Mouse (Mus musculus) heart, embryonic 14.5 days (tissue): ENCODE measurements around the gene Fam189a1. TPM values are rescaled to one million over a fixed set of nuclear protein-coding genes. Genes with fewer than 3 reads are reported as not detected.

Experiments
- ATAC-seq: fragments of 200-750 bp; cut with Nextera tagmentation; 2 replicates; pipeline ENCODE4 v1.8.0; 2017; ENCODE audit warnings: low read depth, moderate TSS enrichment; ENCODE audit not compliant: insufficient number of reproducible peaks, insufficient read depth, low FRiP score
- H3K27ac ChIP-seq, 2 experiments: fragments of 200-500 bp in 1 of 2; fragments of 300-500 bp in 1 of 2; sonication (generic) in 1 of 2; replicated peaks in 1 of 2; 2 replicates each; pipeline ENCODE4 v1.5.1; 2012 to 2014; ENCODE audit warnings: low read depth in 2 of 2, low read length in 2 of 2, control low read depth in 1 of 2, mild to moderate bottlenecking in 1 of 2, mixed read lengths in 1 of 2; ENCODE audit not compliant: control insufficient read depth in 1 of 2, insufficient read depth in 1 of 2
- H3K27me3 ChIP-seq: fragments of 300-500 bp; sonication (generic); 2 replicates; pipeline ENCODE4 v1.6.1; 2014; ENCODE audit warnings: mild to moderate bottlenecking, low read length, control low read depth; ENCODE audit not compliant: control insufficient read depth, insufficient read depth
- H3K36me3 ChIP-seq: fragments of 300-500 bp; sonication (generic); 2 replicates; pipeline ENCODE4 v1.6.1; 2014; ENCODE audit warnings: mild to moderate bottlenecking, control low read depth, low read length, mixed read lengths; ENCODE audit not compliant: control insufficient read depth, insufficient read depth
- H3K4me1 ChIP-seq, 2 experiments: fragments of 200-500 bp in 1 of 2; fragments of 300-500 bp in 1 of 2; sonication (generic) in 1 of 2; 2 replicates each; pipeline ENCODE4 v1.6.1; 2012 to 2014; ENCODE audit warnings: low read length in 2 of 2, control low read depth in 1 of 2, mixed read lengths in 1 of 2; ENCODE audit not compliant: control insufficient read depth in 2 of 2, insufficient read depth in 2 of 2
- H3K4me2 ChIP-seq: fragments of 300-500 bp; sonication (generic); 2 replicates; pipeline ENCODE4 v1.6.1; 2014; ENCODE audit warnings: mild to moderate bottlenecking, low read length
- H3K4me3 ChIP-seq, 2 experiments: fragments of 200-500 bp in 1 of 2; fragments of 300-500 bp in 1 of 2; sonication (generic) in 1 of 2; 2 replicates each; pipeline ENCODE4 v1.5.1; 2012 to 2014; ENCODE audit warnings: low read length in 2 of 2, mild to moderate bottlenecking in 2 of 2, control low read depth in 1 of 2, low read depth in 1 of 2, moderate library complexity in 1 of 2; ENCODE audit not compliant: control insufficient read depth in 1 of 2, insufficient read depth in 1 of 2
- H3K9ac ChIP-seq: fragments of 300-500 bp; sonication (generic); 2 replicates; pipeline ENCODE4 v1.6.1; 2014; ENCODE audit warnings: mild to moderate bottlenecking, low read length
- H3K9me3 ChIP-seq: fragments of 300-500 bp; sonication (generic); 2 replicates; pipeline ENCODE4 v1.6.1; 2016; ENCODE audit warnings: low read length, control low read depth; ENCODE audit not compliant: control insufficient read depth
- WGBS: fragments of 180-500 bp; shearing (Covaris S2); extraction: QIAGEN DNeasy Blood & Tissue Kit; methylation state at CpG from one replicate; pipeline ENCODE4 v1.1.7; 2014; 5-methylcytosine and 5-hydroxymethylcytosine counted together
- polyA plus RNA-seq: library from polyadenylated mRNA; unstranded; fragments of >200 nt; fragmentation: Nextera tagmentation; extraction: Ambion mirVana; gene quantifications from 2 replicates; pipeline ENCODE4 v1.2.1, GENCODE M21; 2014

Fam189a1 gene
- polyA plus RNA-seq, 1 experiment from 2014 or later, result 0.77 TPM

DNA sequence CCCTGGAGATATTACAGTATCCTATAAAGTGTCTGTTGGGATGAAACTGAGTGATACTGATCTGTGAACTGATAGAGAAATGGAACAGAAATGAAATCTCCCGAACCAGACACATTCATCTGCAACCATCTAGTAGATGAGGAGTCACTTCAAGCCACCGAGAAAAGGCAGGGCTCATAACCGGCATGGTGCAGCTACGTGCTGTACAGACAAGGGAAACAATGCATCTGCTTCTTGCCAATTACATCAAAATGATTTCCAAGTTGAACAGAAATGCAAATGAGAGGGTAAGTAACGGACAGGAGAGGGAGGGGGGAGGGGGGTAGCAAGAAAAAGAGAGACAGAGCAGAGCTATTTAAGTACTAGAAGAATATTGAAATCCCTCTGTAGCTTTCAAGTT, 235.6 kb downstream of the Fam189a1 start:
- no peak overlapping the region for H3K4me2 ChIP-seq
- no peak overlapping the region for H3K27ac ChIP-seq
- no peaks in the 10 kb centered on the region for H3K27me3 ChIP-seq
- H3K9ac ChIP-seq, result no peak overlapping the region
- no peaks in the 10 kb centered on the region for H3K9me3 ChIP-seq
- 86% methylated on average over 5 of the region's 5 CpGs for WGBS
- H3K36me3 ChIP-seq, result no peaks in the 10 kb centered on the region
- ATAC-seq, result no peak
- no peak overlapping the region for H3K4me3 ChIP-seq
- H3K4me1 ChIP-seq, result 0 out of 4 replicates have a peak, but pooled peaks cover 0 to 3% of the 10 kb centered on the region in 2 experiments

DNA sequence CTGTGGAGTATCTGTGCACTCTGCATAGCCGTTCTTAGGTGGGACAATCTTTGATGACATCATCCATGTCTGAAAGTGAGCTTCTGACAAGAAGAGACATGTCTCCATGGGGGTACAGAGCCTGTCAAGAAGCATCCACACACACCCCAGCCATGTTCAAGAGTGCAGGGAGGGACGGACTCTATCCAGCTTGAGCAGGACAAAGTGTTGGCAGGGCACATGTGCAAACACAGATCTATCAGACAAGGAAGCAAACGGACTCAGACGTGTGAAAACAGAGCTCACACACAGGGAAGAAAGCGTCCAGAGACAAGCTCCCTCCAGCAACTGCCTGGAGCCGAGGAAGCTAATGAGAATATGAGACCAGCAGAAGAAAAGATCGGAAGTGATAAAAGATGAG, 239.7 kb downstream of the Fam189a1 start:
- H3K27me3 ChIP-seq, result no peaks in the 10 kb centered on the region
- ATAC-seq, result no peak
- H3K27ac ChIP-seq, result no peak overlapping the region
- no peak overlapping the region for H3K9ac ChIP-seq
- H3K36me3 ChIP-seq, result no peaks in the 10 kb centered on the region
- WGBS, result 27% methylated on average over 7 of the region's 7 CpGs
- H3K4me1 ChIP-seq, result 0 out of 4 replicates have a peak, but pooled peaks cover 0 to 3% of the 10 kb centered on the region in 2 experiments
- no peak overlapping the region for H3K4me2 ChIP-seq
- H3K4me3 ChIP-seq, result no peak overlapping the region
- H3K9me3 ChIP-seq, result no peaks in the 10 kb centered on the region

GRCm38 (mm10) chr7:64915121-64915520, 241.2 kb downstream of the Fam189a1 start:
- Histone ChIP-seq H3K4me1 (0 out of 4 replicates have a peak, but pooled peaks cover 0 to 3% of the 10 kb centered on the region in 2 experiments), H3K36me3 (no peaks in the 10 kb centered on the region), H3K27ac (no peak overlapping the region), H3K4me3 (no peak overlapping the region), H3K9me3 (no peaks in the 10 kb centered on the region), H3K9ac (no peak overlapping the region), H3K27me3 (no peaks in the 10 kb centered on the region), H3K4me2 (no peak overlapping the region)
- no peak for ATAC-seq
- WGBS, result 67% methylated on average over 2 of the region's 2 CpGs

DNA sequence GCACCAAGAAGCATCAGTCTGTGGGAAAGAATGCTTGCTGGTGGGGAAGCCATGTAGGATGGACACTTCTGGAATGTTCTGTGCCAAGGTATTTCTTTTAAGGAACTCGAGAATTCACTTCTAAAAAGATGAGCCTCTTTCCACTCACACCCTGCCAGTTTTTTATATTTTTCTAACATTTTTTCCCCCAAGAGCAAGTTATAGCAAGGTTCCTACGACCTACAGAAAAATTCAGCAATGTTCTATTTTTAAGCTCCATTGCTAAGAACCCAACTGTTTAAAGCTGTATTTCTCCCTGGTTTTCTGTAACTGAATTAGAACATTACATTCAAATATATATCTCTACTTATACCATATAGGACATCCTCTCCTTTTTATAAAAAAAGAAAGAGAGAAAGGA, 244.4 kb downstream of the Fam189a1 start:
- H3K27me3 ChIP-seq, result no peaks in the 10 kb centered on the region
- no peak overlapping the region for H3K9ac ChIP-seq
- H3K4me2 ChIP-seq, result no peak overlapping the region
- H3K9me3 ChIP-seq, result 0 out of 2 replicates have a peak, but pooled peaks cover 3% of the 10 kb centered on the region
- ATAC-seq, result no peak
- H3K4me3 ChIP-seq, result no peak overlapping the region
- H3K4me1 ChIP-seq, result 0 out of 4 replicates have a peak, but pooled peaks cover 0 to 3% of the 10 kb centered on the region in 2 experiments
- H3K36me3 ChIP-seq, result no peaks in the 10 kb centered on the region
- 67% methylated on average over 2 of the region's 2 CpGs for WGBS
- no peak overlapping the region for H3K27ac ChIP-seq

- WGBS, result 80% methylated on average over 2 of the region's 2 CpGs
- Histone ChIP-seq H3K27me3 (no peaks in the 10 kb centered on the region), H3K4me2 (no peak overlapping the region), H3K27ac (no peak overlapping the region), H3K9ac (no peak overlapping the region), H3K9me3 (0 out of 2 replicates have a peak, but pooled peaks cover 3% of the 10 kb centered on the region), H3K4me1 (no peaks in the 10 kb centered on the region), H3K4me3 (no peak overlapping the region), H3K36me3 (no peaks in the 10 kb centered on the region)
- no peak for ATAC-seq
Observed at GRCm38 (mm10) chr7:64910208-64910607, 246.2 kb downstream of the Fam189a1 start.

DNA sequence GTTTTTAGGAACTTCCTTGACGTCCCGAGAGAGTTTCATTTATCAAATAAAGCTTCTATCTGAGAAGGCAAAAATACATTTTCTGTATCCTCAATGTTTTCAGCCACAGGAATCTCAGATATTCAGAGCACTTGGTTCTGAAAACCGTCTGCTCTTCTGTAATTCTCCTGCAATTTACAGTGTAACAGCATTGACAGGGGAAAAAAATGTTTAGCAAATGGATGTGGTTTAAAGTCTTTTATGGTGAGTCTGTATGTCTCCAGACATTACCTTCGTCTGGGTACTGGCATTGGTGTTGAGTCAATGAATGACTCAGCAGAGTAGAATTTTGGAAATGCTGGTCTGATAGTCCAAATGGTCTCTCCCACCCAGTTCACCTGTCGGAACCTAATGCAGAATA, 249.4 kb downstream of the Fam189a1 start:
- Histone ChIP-seq H3K27ac (no peak overlapping the region), H3K9ac (no peak overlapping the region), H3K27me3 (no peaks in the 10 kb centered on the region), H3K9me3 (0 out of 2 replicates have a peak, but pooled peaks cover 3% of the 10 kb centered on the region), H3K4me2 (no peak overlapping the region), H3K4me3 (no peak overlapping the region), H3K4me1 (no peaks in the 10 kb centered on the region), H3K36me3 (no peaks in the 10 kb centered on the region)
- ATAC-seq, result no peak
- 60% methylated on average over 5 of the region's 5 CpGs for WGBS

DNA sequence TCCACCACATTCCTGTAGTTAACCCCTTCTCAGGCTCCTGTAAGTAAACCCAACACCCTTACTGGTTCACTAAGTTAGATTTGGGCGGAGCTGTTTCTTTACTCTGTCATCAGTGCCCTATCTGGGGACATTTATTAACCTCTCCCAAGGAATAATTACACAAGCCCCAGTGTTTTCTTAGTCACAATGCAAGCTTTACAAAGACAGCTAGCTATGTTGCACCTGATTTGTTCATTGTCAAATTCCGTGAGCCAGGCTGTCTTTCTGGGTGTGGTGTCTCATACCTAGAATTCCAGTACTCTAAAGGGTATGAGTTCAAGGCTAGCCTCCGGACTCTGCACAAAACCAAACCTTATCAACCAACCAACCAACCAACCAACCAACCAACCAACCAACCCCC, 250.9 kb downstream of the Fam189a1 start:
- H3K27ac ChIP-seq, result no peak overlapping the region
- 0 out of 2 replicates have a peak, but pooled peaks cover 3% of the 10 kb centered on the region for H3K9me3 ChIP-seq
- H3K4me3 ChIP-seq, result no peak overlapping the region
- H3K4me1 ChIP-seq, result no peaks in the 10 kb centered on the region
- no peak overlapping the region for H3K4me2 ChIP-seq
- WGBS, result 73% methylated on average over 3 of the region's 3 CpGs
- ATAC-seq, result no peak
- no peak overlapping the region for H3K9ac ChIP-seq
- H3K27me3 ChIP-seq, result no peaks in the 10 kb centered on the region
- no peaks in the 10 kb centered on the region for H3K36me3 ChIP-seq

GRCm38 (mm10) chr7:64900249-64900648, 256.1 kb downstream of the Fam189a1 start:
- Histone ChIP-seq H3K9me3 (no peaks in the 10 kb centered on the region), H3K4me1 (no peaks in the 10 kb centered on the region), H3K27me3 (no peaks in the 10 kb centered on the region), H3K27ac (no peak overlapping the region), H3K36me3 (no peaks in the 10 kb centered on the region), H3K4me2 (no peak overlapping the region), H3K4me3 (no peak overlapping the region), H3K9ac (no peak overlapping the region)
- 72% methylated on average over 2 of the region's 2 CpGs for WGBS
- ATAC-seq, result no peak
